Mouse (Mus musculus): ENCODE results near the gene Iqch. TPM values are rescaled to one million over a fixed set of nuclear protein-coding genes. Genes with fewer than 3 reads are reported as not detected.
A peak's percentile ranks its signal among the peaks of the same experiment; 100 is the strongest.

Iqch gene
- polyA plus RNA-seq, 2 experiments from 2014 or later = 0.17 TPM; not detected in 1

DNA sequence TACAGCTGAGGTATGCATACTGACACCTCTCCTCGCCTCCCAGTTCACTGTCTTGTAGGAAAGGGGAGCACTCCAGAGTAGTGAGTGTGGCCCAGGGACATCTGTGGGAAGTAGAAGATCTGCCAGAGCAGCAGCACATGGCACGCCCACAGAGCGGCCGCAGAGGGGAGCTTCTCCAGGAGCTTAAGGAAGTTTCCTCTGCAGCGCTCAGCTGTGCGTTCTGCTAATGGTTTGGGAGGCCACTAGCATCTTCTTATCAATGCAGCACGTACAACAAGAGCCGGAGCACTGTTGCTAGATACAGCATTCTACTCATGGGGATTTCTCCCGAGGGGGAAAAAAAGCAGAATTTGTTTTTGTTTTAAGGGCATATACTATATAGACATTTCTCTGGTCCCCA, 110.0 kb downstream of the Iqch start:
- ATAC-seq = no peak

DNA sequence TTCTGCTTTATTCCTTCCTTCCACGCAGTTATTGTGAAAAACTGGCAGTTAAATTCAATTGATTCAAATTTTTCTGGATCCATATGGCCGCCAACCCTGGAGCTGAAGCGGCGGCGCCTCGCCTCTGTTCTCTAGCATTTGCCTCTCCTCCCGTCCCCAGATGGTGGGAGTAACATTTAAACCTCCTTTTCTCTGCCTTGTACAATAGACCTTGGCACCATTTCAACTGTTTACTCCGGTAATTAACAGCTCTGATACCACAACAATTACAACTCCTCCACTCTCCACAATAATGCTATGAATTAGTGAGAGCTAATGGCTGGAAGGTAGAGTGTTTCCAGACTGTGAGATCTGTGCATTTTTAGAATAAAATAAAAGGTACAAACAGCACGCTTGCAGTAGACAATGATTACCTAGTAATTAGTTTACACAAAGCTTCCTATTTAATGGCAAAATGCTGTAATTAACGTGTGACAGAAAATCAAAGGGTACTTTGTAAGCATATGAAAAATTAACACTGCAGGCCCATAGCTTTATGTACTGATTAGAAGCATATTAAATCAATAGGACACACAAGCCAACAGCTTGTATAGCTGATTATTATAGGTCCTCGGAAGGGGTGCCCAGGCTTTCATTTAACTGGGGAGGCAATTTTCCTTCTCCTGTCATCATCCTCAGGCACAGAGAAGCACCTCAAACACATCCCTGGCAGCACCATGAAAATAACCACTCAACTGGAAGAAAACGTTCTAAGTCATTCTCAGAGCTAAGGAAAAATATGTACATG, 111.6 kb downstream of the Iqch start:
- no peak for ATAC-seq

DNA sequence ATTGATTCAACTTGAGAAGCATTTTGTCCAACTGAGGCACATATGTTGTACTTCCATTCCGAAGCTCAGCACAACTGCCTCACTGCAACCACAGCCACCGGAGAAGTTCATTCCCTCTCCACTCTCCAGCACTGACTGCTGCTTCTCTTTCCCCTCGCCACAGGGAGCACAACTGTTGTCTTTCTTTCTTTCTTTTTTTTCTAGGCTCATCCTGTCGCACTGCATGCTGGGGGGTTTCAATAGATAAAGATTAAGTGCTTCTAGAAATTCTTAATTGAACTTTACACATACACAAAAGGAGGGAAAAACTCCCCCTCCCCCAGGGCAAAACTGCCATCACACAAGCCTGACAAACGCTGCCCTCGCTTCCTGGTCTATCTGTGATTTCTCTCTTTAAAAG, 113.1 kb downstream of the Iqch start:
- ATAC-seq = no peak

DNA sequence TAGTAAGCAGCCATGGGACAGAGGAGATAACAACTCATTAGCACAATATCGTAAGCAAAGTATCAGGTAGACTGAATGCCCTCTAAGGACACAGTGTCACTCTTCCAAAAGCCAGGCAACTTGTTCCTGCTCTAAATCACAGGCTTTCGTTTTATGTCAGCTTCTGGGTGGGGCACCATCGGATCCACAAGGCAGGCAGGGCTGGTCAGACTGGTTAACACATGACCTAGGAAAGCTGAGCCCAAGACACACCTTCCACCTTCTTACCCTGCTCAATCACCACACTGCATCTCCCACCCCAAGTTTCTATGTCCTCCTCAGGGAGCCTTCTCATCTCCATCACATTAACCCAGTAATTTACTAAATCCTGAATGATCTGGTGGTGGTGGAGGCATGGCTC, 136.7 kb downstream of the Iqch start:
- ATAC-seq = no peak

DNA sequence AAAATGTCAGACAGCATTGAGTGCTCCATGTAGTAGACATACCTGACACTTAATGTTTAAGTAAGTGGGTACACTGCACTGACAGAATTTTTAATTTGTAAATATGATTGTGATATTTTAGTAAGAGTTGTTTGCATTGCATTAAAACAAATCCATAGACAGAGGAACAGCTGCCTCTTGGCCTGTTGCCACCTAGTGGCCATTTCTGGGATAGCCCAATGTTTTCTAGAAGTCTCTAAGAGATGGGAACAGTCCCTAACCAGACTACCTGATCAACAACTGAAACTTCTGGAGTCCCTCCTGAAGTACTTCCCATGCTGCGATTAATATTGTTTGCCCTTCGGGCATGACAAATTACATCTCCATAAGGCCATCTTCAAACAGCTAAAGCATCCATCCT, 140.0 kb downstream of the Iqch start:
- ATAC-seq = no peak

DNA sequence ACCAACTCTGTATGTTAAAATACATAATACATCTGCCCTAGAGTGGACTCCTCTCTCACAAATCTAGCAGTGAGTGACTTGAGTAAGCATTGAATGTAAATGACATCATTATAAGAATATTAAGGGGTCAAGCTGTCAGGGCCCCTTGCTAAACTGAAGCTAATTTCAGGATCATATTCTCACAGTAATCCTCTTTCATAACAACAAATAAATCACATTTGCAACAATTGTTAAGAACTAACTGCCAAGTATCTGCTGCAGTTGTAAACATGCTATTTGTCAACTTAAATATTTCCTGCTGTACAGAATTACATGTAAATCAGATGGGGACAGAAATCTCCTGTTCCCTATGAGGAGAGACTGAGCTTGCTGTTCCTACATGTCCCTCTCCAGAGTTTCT, 145.9 kb downstream of the Iqch start:
- no peak for ATAC-seq

DNA sequence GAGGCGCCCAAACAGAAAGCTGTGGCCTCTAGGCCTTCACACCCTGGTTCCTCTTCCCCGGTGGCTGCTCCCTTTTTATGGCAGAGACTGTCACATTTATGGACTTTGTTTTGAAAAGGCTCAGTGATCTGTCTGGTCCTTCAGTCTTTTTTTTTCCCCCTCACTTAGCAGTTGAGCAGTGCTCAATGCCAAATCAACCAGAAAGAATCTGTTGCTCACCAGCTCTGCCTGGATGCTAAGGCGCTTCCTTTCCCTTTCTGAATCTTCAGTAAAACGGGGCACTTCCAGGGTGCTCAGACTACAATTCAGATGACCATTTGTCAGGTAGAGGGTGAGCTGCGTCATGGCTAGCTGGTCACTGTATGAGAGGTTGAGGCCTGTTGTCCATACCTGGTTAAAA, 148.0 kb downstream of the Iqch start:
- no peak for ATAC-seq

DNA sequence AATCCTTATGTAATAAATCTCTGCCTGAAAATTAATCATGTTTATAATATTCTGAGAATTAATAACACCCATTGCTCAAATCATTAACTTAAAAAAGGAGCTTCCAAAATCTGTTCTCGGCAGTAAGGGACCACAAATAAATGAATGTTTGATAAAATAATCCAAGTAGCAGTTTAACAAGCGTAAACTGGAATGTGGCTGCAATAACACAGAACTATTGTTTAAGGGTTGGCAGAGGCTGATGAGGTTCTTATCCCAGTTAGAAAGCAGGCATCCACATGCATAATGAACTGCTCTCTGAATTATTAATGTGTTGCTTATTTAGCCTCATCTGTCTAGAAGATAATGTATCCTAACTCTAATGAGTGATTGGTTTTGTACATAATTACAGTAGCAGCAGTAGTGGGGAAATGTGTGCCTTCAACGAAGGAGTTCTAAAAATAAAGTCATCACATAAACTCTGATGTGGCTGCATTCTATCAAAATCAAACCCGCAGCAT, 151.7 kb downstream of the Iqch start:
- ATAC-seq = no peak

DNA sequence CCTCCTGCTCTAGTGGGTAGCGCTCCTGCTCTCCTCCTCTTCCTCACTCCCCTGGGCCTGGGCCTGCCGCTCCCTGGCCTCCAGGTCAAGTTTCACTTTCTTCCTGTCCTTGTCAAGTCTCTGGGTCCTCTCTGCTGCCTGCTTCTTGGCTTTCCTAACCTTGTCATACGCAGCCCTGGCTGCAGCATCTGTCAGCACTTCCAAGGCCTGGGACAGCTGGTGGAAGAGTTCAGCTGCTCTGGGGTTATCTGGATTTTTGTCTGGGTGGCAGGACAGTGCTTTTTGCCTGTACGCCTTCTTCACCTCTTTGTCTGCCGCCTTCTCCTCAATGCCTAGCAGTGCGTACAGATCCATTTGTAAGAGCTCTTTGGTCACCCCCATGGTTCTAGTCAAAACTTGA, 158.6 kb downstream of the Iqch start:
- ATAC-seq = no peak

DNA sequence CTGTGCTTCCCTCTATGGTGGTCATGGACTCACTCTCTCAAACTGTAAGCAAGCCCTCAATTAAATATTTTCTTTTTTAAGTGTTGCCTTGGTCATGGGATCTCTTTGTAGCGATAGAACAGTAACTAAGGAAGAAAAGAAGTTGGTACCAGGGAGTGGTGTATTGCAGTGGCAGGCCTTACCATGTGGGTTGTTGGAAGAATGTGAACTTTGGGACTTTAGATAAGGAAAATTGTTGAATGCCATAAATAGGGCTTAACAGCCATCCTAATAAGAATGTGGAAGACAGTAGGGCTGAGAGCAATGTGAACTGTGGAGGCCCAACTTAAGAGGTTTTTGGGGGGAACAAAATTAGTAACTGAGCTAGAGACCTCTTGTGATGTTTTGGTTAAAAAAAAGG, 171.6 kb downstream of the Iqch start:
- ATAC-seq = no peak

DNA sequence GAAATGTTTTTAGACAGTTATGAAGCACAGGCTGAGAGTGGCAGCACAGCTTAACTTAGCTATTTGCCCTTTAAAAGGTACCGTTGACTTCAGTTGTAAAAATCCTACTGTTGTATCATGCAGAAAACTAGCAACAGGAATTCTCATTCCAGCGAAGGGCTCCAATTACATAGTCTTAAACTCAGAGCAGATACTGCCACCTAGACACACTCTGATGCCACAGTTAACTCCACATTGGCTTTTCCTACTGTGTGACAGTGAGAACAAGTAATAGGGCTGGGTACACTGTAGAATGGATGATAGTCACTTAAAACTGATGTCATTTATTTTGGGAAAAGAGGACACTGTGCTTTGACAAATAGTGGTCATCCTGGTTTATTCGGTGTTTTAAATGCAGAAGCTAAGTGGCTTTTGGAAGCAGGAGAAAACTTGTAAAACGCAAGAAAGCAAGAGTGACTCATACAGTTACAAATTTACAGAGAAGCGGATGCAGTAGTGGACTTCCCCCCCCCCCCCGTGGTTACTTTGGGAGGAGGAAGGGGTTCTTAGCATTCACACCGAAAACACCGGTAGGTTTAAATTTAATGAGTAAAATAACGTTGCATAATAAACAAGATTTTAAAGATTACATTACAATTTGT, 181.1 kb downstream of the Iqch start:
- no peak for ATAC-seq

DNA sequence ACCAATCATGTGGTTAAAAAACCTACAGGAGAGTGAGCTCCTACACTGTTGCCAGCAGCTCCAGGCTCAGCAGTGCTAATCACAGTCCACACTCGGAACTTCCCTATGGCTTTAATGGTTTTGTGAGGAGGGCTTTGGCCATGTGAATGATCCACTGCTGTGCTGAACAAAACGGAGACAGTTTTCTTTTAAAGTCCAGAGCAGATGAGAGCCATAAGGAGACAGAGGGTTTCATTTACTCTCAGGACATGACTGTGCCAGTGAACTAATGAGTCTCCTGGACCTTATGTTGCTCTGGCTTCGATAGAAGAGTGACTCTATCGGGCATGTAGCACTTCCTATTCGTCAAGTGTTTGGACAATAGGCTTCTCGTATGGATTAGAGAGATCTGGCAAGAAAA, 181.9 kb downstream of the Iqch start:
- ATAC-seq = no peak

DNA sequence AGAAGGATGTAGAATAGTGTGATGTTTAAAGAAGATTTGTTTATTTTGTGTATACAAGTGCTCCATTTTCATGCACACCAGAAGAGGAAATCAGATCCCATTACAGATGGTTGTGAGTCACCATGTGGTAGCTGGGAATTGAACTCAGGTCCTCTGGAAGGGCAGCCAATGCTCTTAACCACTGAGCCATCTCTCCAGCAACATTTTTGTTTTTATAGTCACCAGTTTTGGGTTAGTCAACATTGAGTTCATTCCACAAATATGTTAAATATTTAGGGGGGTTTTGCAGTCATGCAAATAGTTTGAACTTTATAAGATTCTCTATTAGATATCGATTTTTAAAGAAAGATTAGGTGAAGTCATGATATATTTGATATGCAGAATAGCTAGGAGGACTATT, 202.1 kb downstream of the Iqch start:
- ATAC-seq = no peak

DNA sequence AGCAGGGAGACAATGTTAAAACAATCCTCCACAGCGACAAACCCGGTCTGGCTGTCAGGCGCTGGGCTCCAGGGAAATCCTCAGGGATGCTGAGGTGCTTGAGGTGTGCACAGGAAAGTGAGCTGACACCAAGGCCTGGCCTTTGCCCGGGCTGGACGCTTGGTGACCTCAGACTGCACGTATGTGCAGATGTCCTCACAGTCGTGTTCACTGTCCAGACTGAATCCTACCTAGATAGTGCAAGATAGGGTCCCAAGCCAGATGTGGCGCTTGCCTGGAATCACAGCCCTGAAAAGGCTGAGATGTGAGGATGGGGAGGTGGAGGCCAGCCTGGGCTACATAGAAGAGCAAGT, 202.9 kb downstream of the Iqch start:
- ATAC-seq = peak; percentile 7

DNA sequence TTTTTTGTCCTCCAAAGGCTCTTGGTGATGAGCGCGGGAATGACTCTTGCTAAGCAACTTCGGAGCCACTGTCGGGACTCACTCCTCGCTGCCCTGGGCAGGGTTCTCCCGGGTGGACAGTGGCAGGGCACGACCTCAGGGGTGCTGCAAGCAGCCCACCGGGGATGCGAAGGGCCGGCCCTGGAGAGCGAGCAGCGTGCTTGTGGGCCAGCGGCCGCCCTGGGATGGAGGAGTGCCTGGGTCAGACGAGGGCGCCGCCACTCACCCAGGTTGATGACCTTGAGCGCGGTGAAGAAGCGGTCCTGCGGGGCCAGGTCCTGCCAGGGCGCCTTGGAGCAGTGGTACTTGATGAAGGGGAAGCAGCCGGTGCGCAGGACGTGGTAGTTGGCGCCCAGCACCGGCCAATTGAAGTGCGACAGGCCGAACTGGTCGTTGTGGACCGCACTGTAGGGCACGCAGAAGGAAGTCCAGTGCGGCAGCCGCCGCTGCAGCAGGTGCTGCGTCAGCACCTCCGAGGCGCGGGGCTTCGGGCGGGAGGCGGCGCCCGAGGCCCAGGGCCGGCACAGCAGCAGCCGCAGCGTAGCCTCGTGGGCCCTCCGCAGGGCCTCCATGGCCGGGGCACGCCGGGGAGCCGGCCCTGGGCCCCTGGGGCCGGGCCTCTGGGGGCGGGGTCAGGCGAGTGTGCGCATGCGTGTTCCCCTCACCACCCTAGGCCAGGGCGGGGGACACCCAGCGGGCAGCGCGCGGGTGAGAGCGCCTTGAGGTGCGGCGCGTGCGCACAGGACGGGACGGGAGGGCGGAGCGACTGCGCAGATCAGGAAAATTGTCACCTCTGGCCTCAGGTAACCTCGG, 203.5 kb downstream of the Iqch start, which contains the start of gene 2300009A05Rik:
2300009A05Rik (minus strand) TSS at position 636 of the 852 bp plus-strand sequence.
- peak; percentile 87 for ATAC-seq

DNA sequence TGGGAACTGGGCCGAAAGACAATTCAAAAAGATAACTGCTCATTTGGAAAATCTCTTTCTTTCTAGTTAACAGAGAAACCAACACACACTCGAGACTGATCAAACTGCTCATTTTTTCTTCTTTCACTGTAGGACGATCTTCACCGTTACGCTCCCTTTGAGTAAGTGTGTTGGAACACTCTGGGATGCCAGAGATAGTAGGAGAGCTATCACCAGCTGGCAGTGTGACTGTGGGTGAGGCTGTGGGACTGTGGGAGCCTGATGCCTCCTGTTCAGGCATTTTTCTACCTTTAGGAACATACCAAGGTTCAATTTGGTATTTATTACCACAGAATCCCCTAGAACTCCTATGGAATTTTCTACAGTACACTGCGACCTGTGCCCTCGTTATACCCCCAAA, 206.7 kb downstream of the Iqch start:
- no peak for ATAC-seq

DNA sequence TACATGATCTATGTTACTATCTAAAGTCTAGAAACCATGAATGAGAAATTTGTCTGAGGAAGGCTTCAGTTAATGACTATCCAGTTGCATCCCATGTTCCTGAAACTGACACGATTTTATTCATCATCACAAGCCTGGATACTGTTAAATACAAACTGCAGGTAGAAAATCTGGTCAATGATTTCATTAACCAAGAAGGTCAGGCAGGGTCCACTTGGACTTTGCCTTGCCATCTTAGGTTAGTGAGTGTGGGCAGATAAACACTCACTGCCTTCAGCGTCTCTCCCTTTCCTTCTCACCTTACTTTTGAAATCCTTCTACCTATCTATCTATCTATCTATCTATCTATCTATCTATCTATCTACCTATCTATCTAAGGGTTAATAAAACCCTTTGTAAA, 211.0 kb downstream of the Iqch start:
- ATAC-seq = no peak

DNA sequence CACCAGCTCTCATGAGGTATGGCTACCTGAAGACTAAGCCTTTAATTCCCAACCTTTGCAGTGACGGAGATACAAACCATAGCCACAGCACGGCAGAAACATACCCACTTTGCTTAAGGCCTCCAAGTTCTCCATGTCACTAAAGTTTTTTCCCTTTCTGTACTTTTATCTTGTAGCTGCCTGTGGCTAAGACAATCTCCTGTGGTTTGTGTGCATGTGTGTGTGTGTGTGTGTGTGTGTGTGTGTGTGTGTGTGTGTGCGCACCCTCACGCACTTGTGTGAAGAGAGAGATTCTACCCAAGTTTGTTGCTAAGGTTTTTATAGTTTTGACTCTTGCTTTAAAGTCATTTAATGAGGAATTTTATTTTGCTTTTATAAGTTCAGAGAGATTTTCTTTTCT, 219.5 kb downstream of the Iqch start:
- no peak for ATAC-seq

DNA sequence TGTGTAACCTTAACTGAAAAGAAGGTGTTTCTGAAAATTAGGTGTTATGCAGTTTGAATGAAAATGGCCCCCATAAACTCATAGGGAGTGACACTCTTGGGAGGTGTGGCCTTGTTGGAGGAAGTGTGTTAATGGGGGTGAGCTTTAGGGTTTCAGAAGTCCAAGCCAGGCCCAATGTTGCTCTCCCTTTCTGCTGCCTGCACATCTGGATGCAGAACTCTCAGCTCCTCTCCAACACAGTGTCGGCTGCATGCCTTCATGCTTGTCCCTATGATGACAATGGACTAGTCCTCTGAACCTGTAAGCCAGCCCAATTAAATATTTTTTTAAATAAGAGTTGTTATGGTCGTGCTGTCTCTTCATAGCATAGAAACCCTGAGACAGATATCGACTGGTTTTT, 222.0 kb downstream of the Iqch start:
- ATAC-seq = no peak

DNA sequence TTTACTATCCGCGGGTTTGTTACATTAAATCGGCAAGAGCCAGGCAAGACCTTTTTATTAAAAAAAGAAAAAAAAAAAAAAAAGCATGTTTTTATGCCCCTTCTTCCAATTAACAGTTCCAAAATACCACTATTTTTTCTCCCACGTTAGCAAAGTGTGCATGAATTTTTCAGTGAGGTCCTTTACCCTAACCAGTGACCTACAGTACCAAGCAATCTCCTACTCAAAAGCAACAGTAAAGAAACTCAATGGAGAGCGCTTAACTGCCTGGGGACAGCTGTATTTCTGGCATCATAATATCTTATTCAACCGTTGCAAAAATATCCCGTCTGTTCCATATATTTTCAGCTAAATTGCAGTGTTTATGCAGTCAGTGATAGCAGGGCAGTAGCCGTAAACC, 224.1 kb downstream of the Iqch start:
- no peak for ATAC-seq

DNA sequence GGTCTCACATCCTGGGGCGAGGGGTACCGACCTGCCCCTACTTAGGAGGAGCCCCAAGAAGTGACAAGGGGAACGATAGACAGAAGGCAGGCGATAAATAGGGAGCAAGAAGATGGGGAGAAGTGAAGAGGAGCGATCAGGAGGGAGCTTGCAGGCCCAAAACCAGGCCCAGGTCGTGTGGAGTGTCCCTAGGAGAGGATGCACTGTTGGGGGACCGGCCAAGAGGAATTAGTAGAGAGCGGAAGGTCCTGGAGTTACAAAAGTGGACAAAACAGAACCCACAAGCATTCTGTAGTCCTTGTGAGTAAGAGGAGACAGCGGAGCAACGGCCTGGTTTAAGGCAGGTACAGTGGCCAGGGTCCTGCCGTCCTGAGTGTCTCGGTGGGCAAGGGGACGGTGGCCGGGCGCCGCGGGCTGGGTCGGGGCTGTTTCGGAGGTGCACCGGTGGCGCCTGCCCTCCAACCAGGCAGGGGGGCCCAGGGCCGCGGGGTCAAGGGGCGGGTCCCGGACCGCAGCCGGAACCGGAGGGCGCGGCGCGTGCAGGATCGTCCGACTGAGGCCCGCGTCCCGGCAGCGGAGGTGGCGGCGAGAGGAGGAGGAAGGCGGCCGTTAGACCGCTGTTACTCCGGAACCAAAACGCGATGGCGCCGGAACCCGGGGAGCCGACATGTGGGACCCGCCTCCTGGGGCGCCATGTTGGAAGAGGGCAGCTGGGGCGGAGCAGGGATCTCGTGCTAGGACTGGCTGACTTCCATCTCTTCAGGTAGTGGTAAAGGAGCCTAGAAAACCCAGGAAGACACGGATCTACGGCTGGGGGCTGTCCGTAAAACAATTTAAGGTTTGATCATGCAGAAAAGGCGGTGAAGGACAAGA, 224.8 kb downstream of the Iqch start, which contains the start of gene Map2k5:
Map2k5 (minus strand) TSS at position 633 of the 873 bp plus-strand sequence.
- peak; percentile 99 for ATAC-seq

DNA sequence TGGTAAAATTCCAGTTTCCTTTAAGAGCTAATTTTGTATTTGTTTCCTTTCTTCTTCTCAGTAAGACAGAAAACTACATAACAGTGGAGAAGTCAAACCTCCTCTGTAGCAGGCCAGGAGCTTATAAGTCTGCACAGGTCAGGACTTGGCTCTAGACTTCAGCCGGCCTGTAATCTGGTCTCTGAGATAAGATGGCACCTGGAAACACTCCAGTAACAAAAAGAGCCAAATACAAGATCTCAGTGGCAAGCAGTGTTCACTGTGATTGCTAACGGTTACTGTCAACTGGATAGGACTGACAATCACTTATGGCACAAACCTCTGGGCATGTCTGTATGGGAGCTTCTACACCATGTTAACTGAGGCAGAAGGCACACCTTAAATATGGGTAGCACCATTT, 229.0 kb downstream of the Iqch start:
- no peak for ATAC-seq

Measured in CD4-positive, CD25-positive, alpha-beta regulatory T cell, adult 4 months (primary cell).